Mouse (Mus musculus) right cerebral cortex, postnatal 25 days (tissue): ENCODE measurements around the gene Atxn10.
"Not testable (repeated sequence)": the region's sequence is repeated elsewhere in the genome, so short reads cannot be mapped to it uniquely, and the experiment has no call there.

Experiments
- DNase-seq: peaks from one replicate; pipeline ENCODE4 v3.0.0; 2022

Atxn10 gene

DNA sequence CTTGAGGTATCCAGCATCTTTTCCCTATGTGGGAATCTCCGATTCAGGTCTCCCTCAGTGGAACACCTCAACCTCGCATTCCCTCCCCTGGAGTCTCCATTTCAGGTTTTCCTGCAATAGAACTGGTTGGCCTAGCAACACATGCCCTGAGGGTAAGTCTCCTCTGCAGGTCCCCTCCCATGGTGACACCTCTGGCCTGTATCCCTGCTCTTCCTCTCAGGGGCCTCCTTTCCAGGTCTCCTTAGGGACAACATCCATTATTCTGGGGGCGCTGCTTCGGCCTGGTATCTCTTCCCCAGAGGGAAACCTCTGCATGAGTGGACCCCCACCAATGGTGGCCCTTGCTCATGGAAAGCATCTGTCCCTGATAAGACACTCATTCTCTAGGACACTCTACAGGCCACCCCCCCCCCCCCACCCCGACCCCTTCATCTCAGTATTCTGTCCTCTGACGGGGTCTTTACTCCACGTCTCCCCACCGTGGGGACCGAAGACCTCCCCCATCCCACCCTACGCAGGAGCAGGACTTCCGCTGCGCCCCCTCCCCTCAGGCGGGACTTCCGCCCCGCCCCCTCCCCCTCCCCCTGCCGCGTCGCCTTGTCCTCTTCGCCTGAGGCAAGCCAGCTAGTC, at the start of gene Atxn10:
Gene Atxn10 (plus strand): TSS at position 575 of the 630 bp plus-strand sequence.
- DNase-seq = no peak

- DNase-seq = no peak
Observed at GRCm38 (mm10) chr15:85294632-85295031, 41.4 kb upstream of the Atxn10 start.

- no peak for DNase-seq
Observed at GRCm38 (mm10) chr15:85295544-85295943, 40.5 kb upstream of the Atxn10 start.

- DNase-seq = no peak
Observed at GRCm38 (mm10) chr15:85295977-85296376, 40.1 kb upstream of the Atxn10 start.

DNA sequence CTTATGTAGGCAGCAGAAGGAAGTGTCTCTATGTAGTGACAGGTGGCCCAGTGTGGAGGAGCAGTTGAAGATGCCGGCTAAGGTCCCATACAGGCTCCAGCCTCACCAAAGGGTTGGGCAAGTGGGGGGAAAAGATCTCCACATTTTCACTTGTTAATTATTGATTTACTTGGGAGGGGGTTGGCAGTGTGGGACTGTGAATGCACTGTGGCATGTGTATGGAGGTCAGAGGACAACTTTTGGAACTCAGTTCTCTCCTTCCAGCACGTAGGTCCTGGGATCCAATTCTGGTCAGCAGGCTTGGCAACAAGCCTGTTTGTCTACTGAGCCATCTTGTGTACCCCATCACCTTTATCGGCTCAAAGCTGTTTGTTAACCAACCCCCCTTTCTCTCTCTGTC, 39.5 kb upstream of the Atxn10 start:
- no peak for DNase-seq

GRCm38 (mm10) chr15:85298167-85298781, 37.8 kb upstream of the Atxn10 start:
- no peak for DNase-seq

- DNase-seq = no peak
Observed at GRCm38 (mm10) chr15:85298946-85299345, 37.1 kb upstream of the Atxn10 start.

DNA sequence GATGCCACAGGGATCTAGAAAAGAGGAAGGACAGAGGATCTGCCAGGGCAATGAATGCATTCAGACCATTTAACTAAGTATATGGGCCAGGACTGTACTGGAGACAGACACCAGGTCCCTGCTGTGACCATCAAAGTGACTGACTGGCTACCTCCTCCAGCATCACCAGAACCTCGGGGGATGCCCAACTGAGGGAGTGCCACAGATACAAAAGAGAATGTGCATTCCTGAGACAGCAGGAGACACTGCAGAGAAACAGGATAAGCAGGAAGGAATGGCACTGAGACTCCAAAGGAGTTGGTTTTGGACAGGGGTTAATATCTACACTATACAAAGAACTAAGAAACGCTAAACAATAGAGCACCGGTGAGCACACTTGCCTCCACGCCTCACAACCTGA, 32.8 kb upstream of the Atxn10 start:
- no peak for DNase-seq

DNA sequence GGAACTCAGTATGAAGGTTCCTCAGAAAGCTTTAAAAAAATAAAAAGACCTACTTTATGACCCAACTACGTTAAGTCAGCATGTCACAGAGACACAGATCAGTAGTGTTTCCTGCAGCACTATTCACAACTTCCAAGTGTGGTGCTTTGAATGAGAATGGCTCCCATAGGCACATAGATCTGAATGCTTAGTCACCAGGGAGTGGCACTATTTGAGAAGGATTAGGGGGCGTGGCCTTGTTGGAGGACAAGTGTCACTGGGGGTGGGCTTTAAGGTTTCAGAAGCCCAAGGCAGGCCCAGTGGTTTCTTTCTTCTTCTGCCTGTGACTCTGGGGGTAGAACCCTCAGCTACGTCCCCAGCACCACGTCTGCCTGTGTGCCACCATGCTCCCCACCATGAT, 32.1 kb upstream of the Atxn10 start:
- DNase-seq = no peak

DNA sequence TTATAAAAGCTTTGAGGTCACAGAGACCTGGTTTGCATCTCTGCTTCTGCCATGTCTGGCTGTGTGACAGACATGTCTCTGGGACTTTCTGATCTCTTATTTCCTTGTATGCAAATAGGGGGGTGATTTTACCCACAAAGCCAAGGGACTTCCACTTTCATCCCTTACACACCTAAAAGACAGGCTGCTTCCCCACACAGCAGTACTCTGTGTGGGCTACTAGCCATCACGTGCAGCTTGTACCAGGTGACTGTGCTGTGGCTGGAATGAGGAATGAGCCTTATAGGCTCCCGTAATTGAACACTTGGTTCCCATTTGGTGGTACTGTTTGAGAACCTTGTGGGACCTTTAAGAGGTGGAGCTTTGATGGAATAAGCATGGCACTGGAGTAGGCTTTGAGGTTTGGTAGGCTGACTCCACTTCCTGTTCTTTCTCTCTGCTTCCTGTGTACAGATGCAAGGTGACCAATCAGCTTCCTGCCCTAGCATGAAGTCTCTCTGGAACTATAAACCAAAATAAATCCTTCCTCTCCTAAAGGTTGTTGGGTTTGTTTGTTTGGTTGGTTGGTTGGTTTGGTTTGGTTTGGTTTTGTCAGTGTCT, 28.9 kb upstream of the Atxn10 start:
- no peak for DNase-seq

GRCm38 (mm10) chr15:85311058-85311657, 24.9 kb upstream of the Atxn10 start:
- no peak for DNase-seq

DNA sequence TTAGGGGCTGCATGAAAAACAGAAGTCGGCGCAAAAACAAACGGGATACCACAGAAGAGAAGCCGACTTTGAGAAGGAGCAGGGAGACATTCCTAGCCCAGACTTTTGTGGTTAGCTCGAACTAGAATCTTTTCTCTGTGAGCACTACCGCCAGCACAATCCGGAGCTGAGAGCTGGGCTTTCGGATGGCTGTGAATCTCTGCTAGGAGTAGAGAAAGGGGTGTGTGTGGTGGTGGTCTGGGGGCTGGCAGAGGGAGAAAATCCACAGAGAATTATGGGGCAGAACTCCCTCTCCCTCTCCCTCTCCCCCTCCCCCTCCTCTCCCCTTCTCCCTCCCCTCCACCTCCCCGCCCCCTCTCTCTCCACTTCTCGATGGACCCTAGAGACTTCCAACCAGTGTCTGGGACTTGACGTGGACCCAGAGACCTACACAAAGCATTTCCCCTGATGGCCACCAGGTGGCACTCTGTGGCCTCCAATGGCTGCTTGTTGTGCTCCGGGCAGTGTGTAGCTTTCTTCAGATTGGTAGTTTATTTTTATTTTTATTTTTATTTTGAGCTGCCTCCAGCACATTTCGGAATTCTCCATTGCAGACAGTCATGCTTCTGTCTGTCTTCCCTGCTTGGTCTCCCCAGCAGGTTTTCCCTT, 20.5 kb upstream of the Atxn10 start:
- peak; percentile 68 for DNase-seq

GRCm38 (mm10) chr15:85316342-85317140, 19.5 kb upstream of the Atxn10 start:
- no peak for DNase-seq

GRCm38 (mm10) chr15:85319924-85320668, 15.9 kb upstream of the Atxn10 start:
- DNase-seq = no peak

GRCm38 (mm10) chr15:85323214-85323613, 12.8 kb upstream of the Atxn10 start:
- DNase-seq = no peak

- no peak for DNase-seq
Observed at GRCm38 (mm10) chr15:85324426-85324825, 11.6 kb upstream of the Atxn10 start.

- peak; percentile 64 for DNase-seq
Observed at GRCm38 (mm10) chr15:85327808-85328207, 8.2 kb upstream of the Atxn10 start.

DNA sequence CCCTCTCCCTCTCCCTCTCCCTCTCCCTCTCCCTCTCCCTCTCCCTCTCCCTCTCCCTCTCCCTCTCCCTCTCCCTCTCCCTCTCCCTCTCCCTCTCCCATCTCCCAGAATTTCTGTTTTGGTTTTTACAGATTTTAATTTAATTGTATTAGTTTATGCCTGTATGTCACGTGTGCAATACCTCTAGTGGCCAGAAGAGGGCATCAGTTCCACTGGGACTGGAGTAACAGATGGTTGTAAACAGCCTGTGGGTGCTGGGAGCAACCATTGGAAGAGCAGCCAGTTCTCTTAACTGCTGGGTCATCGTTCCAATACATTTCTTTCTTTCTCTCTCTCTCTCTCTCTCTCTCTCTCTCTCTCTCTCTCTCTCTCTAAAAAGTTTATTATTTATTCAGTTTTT, 7.6 kb upstream of the Atxn10 start:
- DNase-seq = not testable (repeated sequence)

- no peak for DNase-seq
Observed at GRCm38 (mm10) chr15:85329096-85329495, 6.9 kb upstream of the Atxn10 start.

GRCm38 (mm10) chr15:85330024-85330423, 6.0 kb upstream of the Atxn10 start:
- no peak for DNase-seq

- not testable (repeated sequence) for DNase-seq
Observed at GRCm38 (mm10) chr15:85333511-85333910, 2.5 kb upstream of the Atxn10 start.

DNA sequence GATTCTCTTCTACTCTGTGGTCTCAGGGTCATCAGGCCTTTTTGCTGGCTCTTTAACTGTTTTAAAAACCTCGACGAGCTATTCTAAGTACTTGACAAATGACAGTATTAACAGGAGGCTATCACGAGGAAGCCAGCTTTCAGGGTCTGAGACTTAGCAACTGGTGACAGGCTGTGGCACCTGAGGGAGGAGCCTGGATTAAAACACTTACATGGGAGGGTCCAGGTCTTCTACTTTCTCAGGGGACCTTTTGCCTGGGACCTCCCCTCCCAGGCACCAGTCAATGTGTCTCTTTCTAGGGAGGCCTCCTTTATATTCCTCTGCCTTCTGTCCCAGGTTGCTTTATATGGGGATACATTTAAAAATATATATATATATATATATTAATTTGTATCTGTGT, 1.8 kb upstream of the Atxn10 start:
- no peak for DNase-seq
